Mouse (Mus musculus) liver, embryonic 16.5 days (tissue): Measurements from ENCODE around the gene AU040320. TPM values are rescaled to one million over a fixed set of nuclear protein-coding genes. Genes with fewer than 3 reads are reported as not detected.

Source experiments
- ATAC-seq: fragments of 200-750 bp; cut with Nextera tagmentation; 2 replicates; pipeline ENCODE4 v1.8.0; 2017; ENCODE audit warnings: low read depth, mild to moderate bottlenecking, moderate number of reproducible peaks, moderate library complexity
- H3K27ac ChIP-seq: fragments of 300-500 bp; sonication (generic); 2 replicates; pipeline ENCODE4 v1.5.1; 2014; ENCODE audit warnings: mild to moderate bottlenecking, low read length
- H3K27me3 ChIP-seq: fragments of 300-500 bp; sonication (generic); 2 replicates; pipeline ENCODE4 v1.6.1; 2014; ENCODE audit warnings: low read depth, low read length, mixed read lengths; ENCODE audit not compliant: control insufficient read depth, insufficient read depth
- H3K36me3 ChIP-seq: fragments of 300-500 bp; sonication (generic); 2 replicates; pipeline ENCODE4 v1.6.1; 2014; ENCODE audit warnings: mild to moderate bottlenecking; ENCODE audit not compliant: control insufficient read depth, insufficient read depth
- H3K4me1 ChIP-seq: fragments of 300-500 bp; sonication (generic); 2 replicates; pipeline ENCODE4 v1.6.1; 2014; ENCODE audit warnings: low read depth, low read length, mixed read lengths; ENCODE audit not compliant: control insufficient read depth
- H3K4me2 ChIP-seq: fragments of 300-500 bp; sonication (generic); 2 replicates; pipeline ENCODE4 v1.6.1; 2014; ENCODE audit warnings: low read depth, low read length, mixed read lengths
- H3K4me3 ChIP-seq: fragments of 300-500 bp; sonication (generic); 2 replicates; pipeline ENCODE4 v1.5.1; 2014; ENCODE audit warnings: low read depth, mild to moderate bottlenecking, low read length
- H3K9ac ChIP-seq: fragments of 300-500 bp; sonication (generic); 2 replicates; pipeline ENCODE4 v1.6.1; 2014; ENCODE audit warnings: low read depth, low read length
- H3K9me3 ChIP-seq: fragments of 300-500 bp; sonication (generic); replicated peaks from 2 replicates; pipeline ENCODE4 v1.6.1; 2016; ENCODE audit warnings: low read length; ENCODE audit not compliant: control insufficient read depth
- WGBS: fragments of 180-500 bp; shearing (Covaris S2); extraction: QIAGEN DNeasy Blood & Tissue Kit; methylation state at CpG from one replicate; pipeline ENCODE4 v1.1.7; 2014; ENCODE audit not compliant: insufficient replicate concordance; 5-methylcytosine and 5-hydroxymethylcytosine counted together
- polyA plus RNA-seq: library from polyadenylated mRNA; unstranded; fragments of >200 nt; fragmentation: Nextera tagmentation; extraction: Ambion mirVana; gene quantifications from 2 replicates; pipeline ENCODE4 v1.2.1, GENCODE M21; 2015

Gene AU040320
- polyA plus RNA-seq, 1 experiment from 2014 or later = 8.5 TPM

DNA sequence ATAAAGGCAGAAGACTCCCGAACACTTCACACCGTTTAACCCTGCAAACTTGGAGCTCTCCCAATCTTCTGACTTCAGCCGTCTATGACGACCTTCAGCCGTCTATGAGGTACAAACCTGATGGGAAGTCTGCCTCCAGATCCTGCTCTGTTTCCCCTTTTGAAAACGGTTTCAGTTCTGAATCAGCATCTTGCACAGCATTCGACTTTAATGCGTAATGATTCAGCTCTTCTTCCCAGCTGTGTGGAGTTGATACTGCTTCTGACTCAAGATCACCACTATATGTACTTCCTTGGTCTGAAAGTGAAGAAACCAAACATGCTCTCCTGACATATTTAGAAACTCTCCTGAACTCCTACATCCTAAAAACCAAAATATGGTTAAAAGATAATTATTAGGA, 136.5 kb downstream of the AU040320 start:
- no peak for ATAC-seq
- Histone ChIP-seq H3K4me2 (no peak overlapping the region), H3K4me3 (no peak overlapping the region), H3K36me3 (peaks cover 6% of the 10 kb centered on the region), H3K9me3 (no peaks in the 10 kb centered on the region), H3K27ac (no peak overlapping the region), H3K27me3 (no peaks in the 10 kb centered on the region), H3K9ac (no peak overlapping the region), H3K4me1 (no peaks in the 10 kb centered on the region)
- 64% methylated on average over 8 of the region's 8 CpGs for WGBS

Other genes with a start within 250 kb of the AU040320 start
- 0.22 and 0.29 TPM in 2 replicates for gene Ago4, start 220.1 kb upstream of the AU040320 start, polyA plus RNA-seq
- 30.0 and 32.4 TPM in 2 replicates for gene Clspn, start 196.6 kb upstream of the AU040320 start, polyA plus RNA-seq
- gene 5730409E04Rik, start 143.7 kb upstream of the AU040320 start, polyA plus RNA-seq = 0.13 and 0.18 TPM in 2 replicates
- gene Psmb2, start 75.9 kb upstream of the AU040320 start, polyA plus RNA-seq = 222 and 248 TPM in 2 replicates
- gene Tfap2e, start 17.3 kb upstream of the AU040320 start, polyA plus RNA-seq = not detected in 2 replicates
- gene Ncdn, start 106 bp upstream of the AU040320 start, polyA plus RNA-seq = 6.1 and 6.7 TPM in 2 replicates
- gene Zmym4, start 214.6 kb downstream of the AU040320 start, polyA plus RNA-seq = 3.1 and 3.2 TPM in 2 replicates